Mouse (Mus musculus) kidney, adult 11 months (tissue): ENCODE results near the gene Tmem199.

Experiments
- DNase-seq: peaks from one replicate; pipeline ENCODE4 v3.0.0; 2022

The Tmem199 gene

GRCm38 (mm10) chr11:78471326-78472103, 40.5 kb downstream of the Tmem199 start:
- no peak for DNase-seq

GRCm38 (mm10) chr11:78467932-78468331, 44.0 kb downstream of the Tmem199 start:
- DNase-seq: no peak

- no peak for DNase-seq
Observed at GRCm38 (mm10) chr11:78467515-78467914, 44.5 kb downstream of the Tmem199 start.

GRCm38 (mm10) chr11:78466242-78466912, 45.6 kb downstream of the Tmem199 start:
- no peak for DNase-seq

GRCm38 (mm10) chr11:78465568-78466180, 46.3 kb downstream of the Tmem199 start, which contains the start of gene Slc46a1:
TSS of gene Slc46a1 (plus strand) at chr11:78465697.
- DNase-seq: peak; percentile 86

DNA sequence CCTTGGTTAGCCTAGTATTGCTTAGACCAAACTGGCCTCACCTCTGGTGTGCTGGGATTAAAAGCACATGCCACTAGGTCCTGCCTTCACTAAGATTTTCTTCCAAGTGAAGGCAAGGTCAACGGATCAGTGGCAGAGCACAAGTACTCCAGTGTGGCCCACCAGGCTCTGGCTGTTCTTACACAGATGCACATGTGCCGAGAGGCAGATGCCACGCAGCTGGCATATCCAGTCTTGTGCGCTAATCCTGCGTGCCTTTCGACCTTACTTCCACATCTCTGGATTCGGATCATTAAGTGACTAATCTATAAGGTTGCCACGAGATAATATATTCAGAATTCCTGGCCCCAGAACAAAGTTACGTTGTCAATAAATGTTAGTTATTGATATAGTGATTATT, 46.9 kb downstream of the Tmem199 start:
- no peak for DNase-seq

DNA sequence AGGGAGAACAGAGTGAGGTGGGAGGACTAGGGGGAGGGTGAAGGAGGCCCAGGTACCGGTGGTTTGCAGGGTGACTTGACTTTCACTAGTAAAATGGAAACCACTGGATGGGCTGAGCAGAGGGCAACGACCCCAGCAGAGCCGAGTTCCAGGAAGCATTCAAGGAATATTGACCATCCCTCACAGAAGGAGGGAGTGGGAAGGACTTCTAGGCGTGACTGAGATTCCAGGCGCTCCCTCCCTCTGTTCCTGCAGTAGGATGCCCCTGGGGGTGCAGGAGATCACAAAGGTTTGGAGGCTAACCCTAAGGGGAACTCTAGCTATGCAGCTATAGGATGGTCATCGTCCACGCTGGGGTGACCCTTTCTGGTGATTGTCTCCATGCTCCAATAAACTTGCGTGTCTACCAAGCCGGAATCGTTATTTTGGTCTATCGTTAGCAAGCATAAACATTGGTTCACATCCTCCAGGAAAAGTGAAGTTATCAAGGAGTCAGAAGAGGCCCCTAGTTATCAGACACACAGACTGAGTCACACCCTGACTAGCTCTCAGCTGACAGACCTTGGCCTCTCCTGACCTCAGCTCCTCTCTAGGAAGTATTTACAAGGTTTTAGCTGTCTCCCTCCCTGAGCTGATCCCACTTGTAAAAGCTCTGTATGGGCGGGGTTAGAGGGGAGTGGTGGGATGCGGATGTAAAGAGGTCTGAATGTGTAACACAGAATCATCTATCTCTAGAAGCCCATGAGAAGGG, 48.5 kb downstream of the Tmem199 start:
- DNase-seq: no peak

GRCm38 (mm10) chr11:78462669-78463068, 49.3 kb downstream of the Tmem199 start:
- no peak for DNase-seq

DNA sequence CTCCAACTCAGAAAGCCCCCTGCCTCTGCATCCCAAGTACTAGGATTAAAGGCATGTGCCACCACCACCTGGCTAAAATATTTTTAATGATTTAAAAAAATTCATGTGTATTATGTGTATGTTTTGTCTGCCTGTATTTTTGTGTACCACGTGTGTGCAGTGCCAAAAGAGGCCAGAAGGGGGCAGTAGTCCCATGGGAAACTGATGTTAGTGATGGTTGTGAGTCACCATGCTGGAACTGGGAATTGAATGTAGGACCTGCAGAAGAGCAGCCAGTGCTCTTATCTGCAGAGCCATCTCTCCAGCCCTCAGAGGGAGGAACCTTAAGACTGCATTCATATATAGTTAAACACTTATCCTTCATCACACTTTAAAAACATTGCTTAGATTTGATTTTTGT, 50.1 kb downstream of the Tmem199 start:
- no peak for DNase-seq

- DNase-seq: no peak
Observed at GRCm38 (mm10) chr11:78458740-78459139, 53.2 kb downstream of the Tmem199 start.
